Mouse (Mus musculus): Measurements from ENCODE around the gene Disp3. TPM values are rescaled to one million over a fixed set of nuclear protein-coding genes. Genes with fewer than 3 reads are reported as not detected.
A peak's percentile ranks its signal among the peaks of the same experiment; 100 is the strongest.

The Disp3 gene
- 19.7 and 25.1 TPM in 2 replicates for total RNA-seq (2014; rRNA removed)
- 6.8 and 7.8 TPM in 2 replicates for polyA plus RNA-seq (2015; fragmentation: Nextera tagmentation; extraction: Ambion mirVana)

DNA sequence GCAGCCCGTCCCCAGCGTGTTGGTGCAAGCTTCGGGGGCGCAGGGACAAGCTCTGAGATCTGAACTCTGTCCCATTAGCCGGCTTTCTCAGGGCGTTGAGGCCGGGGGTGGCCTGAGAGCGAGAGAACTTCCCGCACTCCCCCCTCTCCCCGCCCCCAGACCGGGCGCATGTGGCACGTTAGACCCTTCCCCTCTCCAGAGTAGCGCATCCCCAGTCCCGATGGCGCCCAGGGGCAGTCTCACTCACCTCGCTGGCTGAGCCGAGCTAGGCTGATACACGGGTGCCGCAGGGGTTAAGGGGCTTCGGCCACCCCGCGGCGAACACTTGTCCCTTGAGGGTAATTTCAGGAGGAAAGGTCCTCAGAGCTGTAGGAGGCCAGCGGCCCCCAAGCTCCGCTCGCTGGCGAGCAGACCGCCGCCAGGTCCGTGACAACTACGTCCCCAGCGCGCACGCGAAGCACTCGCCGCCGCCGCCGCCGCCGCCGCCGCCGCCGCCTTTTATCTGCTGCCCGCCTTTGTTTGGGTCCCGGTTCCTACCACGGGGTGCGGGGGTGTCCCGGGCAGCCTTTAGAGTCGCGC is at the start of gene Disp3:
Gene Disp3 (minus strand): TSS at position 490 of the 579 bp plus-strand sequence.
- no peak for TF ChIP-seq CTCF (IDR thresholded peaks at IDR 0.05)
- H3K27me3 ChIP-seq (ENCODE audit: insufficient read depth, low read length) = no peaks in the 10 kb centered on the region
- peaks cover 19% of the 10 kb centered on the region; the same call in 1 of the 2 replicates for H3K4me1 ChIP-seq (ENCODE audit: insufficient read depth, low read length)
- H3K9ac ChIP-seq (replicated peaks; ENCODE audit: low read length, poor library complexity, severe bottlenecking) = peak within 1 kb of the TSS; percentile 55
- DNase-seq (ENCODE audit: low spot score) = no peak
- H3K4me2 ChIP-seq (ENCODE audit: low read depth, low read length, poor library complexity, severe bottlenecking) = peak within 1 kb of the TSS; percentile 93
- WGBS = under 1% methylated on average over 35 of the region's 54 CpGs
- H3K27ac ChIP-seq (ENCODE audit: low read depth, low read length) = peak within 1 kb of the TSS; percentile 44; the same call in 1 of the 2 replicates
- H3K4me3 ChIP-seq (ENCODE audit: low read depth, low read length) = peak within 1 kb of the TSS; percentile 50
- no peaks in the 10 kb centered on the region for H3K36me3 ChIP-seq (ENCODE audit: insufficient read depth, low read length)
- H3K9me3 ChIP-seq (ENCODE audit: low read length) = no peaks in the 10 kb centered on the region
- peak; percentile 57 for ATAC-seq (ENCODE audit: low FRiP score)

- 94% methylated on average over 2 of the region's 2 CpGs for WGBS
- H3K36me3 ChIP-seq (ENCODE audit: insufficient read depth, low read length) = no peaks in the 10 kb centered on the region
- TF ChIP-seq CTCF (IDR thresholded peaks at IDR 0.05) = no peak
- H3K4me3 ChIP-seq (ENCODE audit: low read depth, low read length) = no peak overlapping the region
- H3K27me3 ChIP-seq (ENCODE audit: insufficient read depth, low read length) = no peaks in the 10 kb centered on the region
- H3K4me1 ChIP-seq (ENCODE audit: insufficient read depth, low read length) = peaks cover 2% of the 10 kb centered on the region; the same call in 1 of the 2 replicates
- no peak for DNase-seq (ENCODE audit: low spot score)
- H3K4me2 ChIP-seq (ENCODE audit: low read depth, low read length, poor library complexity, severe bottlenecking) = no peak overlapping the region
- H3K9ac ChIP-seq (replicated peaks; ENCODE audit: low read length, poor library complexity, severe bottlenecking) = no peak overlapping the region
- ATAC-seq (ENCODE audit: low FRiP score) = no peak
- H3K27ac ChIP-seq (ENCODE audit: low read depth, low read length) = no peak overlapping the region
- no peaks in the 10 kb centered on the region for H3K9me3 ChIP-seq (ENCODE audit: low read length)
Observed at GRCm38 (mm10) chr4:148330269-148330668, 42.5 kb upstream of the Disp3 start.

GRCm38 (mm10) chr4:148329431-148329830 is 41.7 kb upstream of the Disp3 start:
- H3K4me3 ChIP-seq (ENCODE audit: low read depth, low read length) = no peak overlapping the region
- TF ChIP-seq CTCF (IDR thresholded peaks at IDR 0.05) = no peak
- DNase-seq (ENCODE audit: low spot score) (no peak), ATAC-seq (ENCODE audit: low FRiP score) (no peak)
- H3K36me3 ChIP-seq (ENCODE audit: insufficient read depth, low read length) = no peaks in the 10 kb centered on the region
- H3K4me2 ChIP-seq (ENCODE audit: low read depth, low read length, poor library complexity, severe bottlenecking) = no peak overlapping the region
- H3K4me1 ChIP-seq (ENCODE audit: insufficient read depth, low read length) = peaks cover 4% of the 10 kb centered on the region
- no peak overlapping the region for H3K9ac ChIP-seq (replicated peaks; ENCODE audit: low read length, poor library complexity, severe bottlenecking)
- H3K9me3 ChIP-seq (ENCODE audit: low read length) = no peaks in the 10 kb centered on the region
- WGBS = 21% methylated on average over 11 of the region's 11 CpGs
- no peaks in the 10 kb centered on the region for H3K27me3 ChIP-seq (ENCODE audit: insufficient read depth, low read length)
- no peak overlapping the region for H3K27ac ChIP-seq (ENCODE audit: low read depth, low read length)

- Histone ChIP-seq H3K36me3 (ENCODE audit: insufficient read depth, low read length) (no peaks in the 10 kb centered on the region), H3K4me2 (ENCODE audit: low read depth, low read length, poor library complexity, severe bottlenecking) (no peak overlapping the region), H3K27me3 (ENCODE audit: insufficient read depth, low read length) (no peaks in the 10 kb centered on the region), H3K9ac (replicated peaks; ENCODE audit: low read length, poor library complexity, severe bottlenecking) (no peak overlapping the region), H3K27ac (ENCODE audit: low read depth, low read length) (no peak overlapping the region), H3K4me1 (ENCODE audit: insufficient read depth, low read length) (peaks cover 4% of the 10 kb centered on the region), H3K4me3 (ENCODE audit: low read depth, low read length) (no peak overlapping the region), H3K9me3 (ENCODE audit: low read length) (no peaks in the 10 kb centered on the region)
- no peak for DNase-seq (ENCODE audit: low spot score)
- no peak for ATAC-seq (ENCODE audit: low FRiP score)
- TF ChIP-seq CTCF (IDR thresholded peaks at IDR 0.05) = no peak
- WGBS = 95% methylated on average over 1 of the region's 1 CpGs
Observed at GRCm38 (mm10) chr4:148328237-148328636, 40.5 kb upstream of the Disp3 start.

DNA sequence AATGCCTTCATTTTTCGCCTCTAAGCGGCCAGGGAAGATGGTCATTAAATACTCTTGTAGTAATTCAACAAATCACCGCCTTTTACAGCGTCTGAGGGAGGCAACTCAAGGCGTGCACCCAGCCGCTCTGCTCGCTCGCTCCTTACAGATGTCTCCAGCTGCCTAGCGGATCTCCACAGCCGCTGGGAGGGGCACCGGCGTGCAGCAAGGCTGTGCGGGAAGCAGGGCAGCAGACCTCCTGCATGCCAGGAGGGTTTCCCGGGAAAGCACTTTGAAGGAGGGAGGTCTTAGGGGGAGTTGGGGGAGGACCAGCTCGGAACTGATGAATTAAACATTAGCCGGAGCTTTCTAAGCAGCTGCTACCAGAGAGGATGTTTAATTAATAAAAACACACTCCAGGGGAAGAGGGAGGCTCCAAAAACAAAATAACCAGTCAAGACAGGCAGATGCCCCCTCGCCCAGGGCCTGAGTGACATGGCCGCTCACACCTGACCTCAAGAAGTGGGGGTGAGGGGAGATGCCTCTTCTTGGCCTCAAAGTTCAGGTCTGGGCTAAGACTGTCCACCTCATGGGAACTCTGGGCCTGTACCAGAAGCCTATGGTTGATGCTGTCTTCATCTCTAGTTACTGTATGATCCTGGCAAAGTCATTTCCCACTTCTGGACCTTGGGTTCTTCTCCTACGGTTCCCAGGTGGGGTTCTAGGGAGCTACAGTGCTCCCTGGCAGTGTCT is 39.7 kb upstream of the Disp3 start:
- TF ChIP-seq CTCF (IDR thresholded peaks at IDR 0.05) = peak; percentile 36
- no peaks in the 10 kb centered on the region for H3K9me3 ChIP-seq (ENCODE audit: low read length)
- H3K27me3 ChIP-seq (ENCODE audit: insufficient read depth, low read length) = no peaks in the 10 kb centered on the region
- peak overlapping the region; percentile 39 for H3K4me2 ChIP-seq (ENCODE audit: low read depth, low read length, poor library complexity, severe bottlenecking)
- H3K27ac ChIP-seq (ENCODE audit: low read depth, low read length) = 0 out of 2 replicates have a peak overlapping the region, but pooled peaks have one; percentile 18
- no peaks in the 10 kb centered on the region for H3K36me3 ChIP-seq (ENCODE audit: insufficient read depth, low read length)
- H3K9ac ChIP-seq (replicated peaks; ENCODE audit: low read length, poor library complexity, severe bottlenecking) = no peak overlapping the region
- peak overlapping the region; percentile 8; the same call in 1 of the 2 replicates for H3K4me3 ChIP-seq (ENCODE audit: low read depth, low read length)
- DNase-seq (ENCODE audit: low spot score) = peak; percentile 66
- 6% methylated on average over 19 of the region's 19 CpGs for WGBS
- peak; percentile 66 for ATAC-seq (ENCODE audit: low FRiP score)
- H3K4me1 ChIP-seq (ENCODE audit: insufficient read depth, low read length) = peaks cover 5% of the 10 kb centered on the region

DNA sequence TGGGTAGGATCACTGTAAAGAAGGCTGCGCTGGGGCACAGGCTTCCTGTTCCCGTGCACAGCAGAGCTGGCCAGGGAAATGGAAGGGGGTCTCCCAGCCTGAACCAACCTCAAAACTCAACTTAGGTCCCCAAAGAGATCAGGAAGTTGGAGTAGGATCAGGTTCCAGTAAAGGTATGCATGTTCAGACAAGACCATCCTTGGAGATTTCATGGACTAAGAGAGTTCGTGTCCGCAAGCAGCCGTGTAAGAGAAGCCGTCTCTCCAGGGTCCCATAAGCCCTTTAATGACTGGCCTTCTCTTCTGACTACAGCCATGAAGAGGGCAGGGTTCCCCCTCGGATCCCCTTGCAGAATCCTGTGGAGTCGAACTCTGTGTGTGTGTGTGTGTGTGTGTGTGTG is 39.0 kb upstream of the Disp3 start:
- no peaks in the 10 kb centered on the region for H3K9me3 ChIP-seq (ENCODE audit: low read length)
- H3K27ac ChIP-seq (ENCODE audit: low read depth, low read length) = no peak overlapping the region
- DNase-seq (ENCODE audit: low spot score) (no peak), ATAC-seq (ENCODE audit: low FRiP score) (no peak)
- H3K9ac ChIP-seq (replicated peaks; ENCODE audit: low read length, poor library complexity, severe bottlenecking) = no peak overlapping the region
- TF ChIP-seq CTCF (IDR thresholded peaks at IDR 0.05) = no peak
- H3K27me3 ChIP-seq (ENCODE audit: insufficient read depth, low read length) = no peaks in the 10 kb centered on the region
- peaks cover 11% of the 10 kb centered on the region for H3K4me1 ChIP-seq (ENCODE audit: insufficient read depth, low read length)
- 33% methylated on average over 8 of the region's 8 CpGs for WGBS
- peak overlapping the region; percentile 39; the same call in 1 of the 2 replicates for H3K4me2 ChIP-seq (ENCODE audit: low read depth, low read length, poor library complexity, severe bottlenecking)
- no peak overlapping the region for H3K4me3 ChIP-seq (ENCODE audit: low read depth, low read length)
- no peaks in the 10 kb centered on the region for H3K36me3 ChIP-seq (ENCODE audit: insufficient read depth, low read length)
